Mouse (Mus musculus): ENCODE measurements at regions not wholly inside any gene's neighbourhood (a gene's known extent, or its start where the extent isn't known, plus 50 kb on each side); places are given as distances from the start of the nearest gene placed in this dataset.

DNA sequence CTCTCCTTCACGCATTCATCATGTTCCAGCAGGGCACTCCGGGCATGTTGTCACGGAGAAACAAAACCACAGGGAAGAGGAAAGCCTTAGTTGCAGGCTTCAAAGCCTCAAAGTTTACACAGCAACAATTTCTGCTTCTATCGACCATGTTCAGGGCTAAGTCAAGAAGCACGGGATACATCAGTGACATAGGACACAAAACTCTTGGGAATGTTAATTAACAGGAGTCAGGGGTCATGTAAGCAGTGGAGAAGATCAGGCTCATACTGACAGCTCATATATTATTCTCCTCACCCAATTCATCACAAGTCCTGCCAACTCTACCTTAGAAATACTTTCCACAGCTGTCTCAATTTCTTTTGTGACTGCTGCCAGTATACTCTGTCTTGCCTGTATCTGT, 133.0 kb upstream of the Btbd3 start:
- Histone ChIP-seq H3K36me3 (ENCODE audit: control insufficient read depth, insufficient read depth, low read length) (no peaks in the 10 kb centered on the region), H3K4me3 (ENCODE audit: extremely low read depth, insufficient read depth, insufficient read length) (no peak overlapping the region), H3K27ac (ENCODE audit: insufficient read depth, low read length) (no peak overlapping the region), H3K27me3 (ENCODE audit: control insufficient read depth, insufficient read depth, low read length) (no peaks in the 10 kb centered on the region), H3K4me1 (ENCODE audit: control insufficient read depth, insufficient read depth, insufficient read length) (no peaks in the 10 kb centered on the region)
- WGBS: 90% methylated on average over 5 of the region's 5 CpGs
- no peak for DNase-seq (ENCODE audit: low read depth in 1 of 2, low spot score in 2 of 2)
- TF ChIP-seq CTCF (IDR thresholded peaks at IDR 0.05; ENCODE audit: extremely low read depth, insufficient read depth, insufficient read length, insufficient replicate concordance): no peak
- no peak for TF ChIP-seq POLR2A (IDR thresholded peaks at IDR 0.05; ENCODE audit: low read depth, low read length)

DNA sequence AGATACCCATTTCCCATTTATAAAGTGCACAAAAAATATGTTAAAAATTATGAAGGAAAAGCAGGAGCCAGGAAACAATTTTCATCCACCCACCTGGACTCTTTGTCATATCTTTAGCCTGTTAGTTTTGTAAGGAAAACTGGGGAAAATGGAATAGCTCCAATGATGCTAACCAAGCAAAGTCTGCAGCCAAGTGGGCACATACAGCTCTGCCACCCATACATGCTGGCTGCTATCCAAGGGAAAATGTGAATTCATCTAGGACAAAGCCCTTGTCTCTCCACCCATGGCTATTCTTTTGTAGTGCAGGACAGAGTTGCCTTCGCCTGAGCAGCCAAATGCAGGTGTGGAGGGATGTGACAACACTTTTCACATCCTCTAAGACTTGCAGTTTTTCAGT, 135.5 kb upstream of the Btbd3 start:
- TF ChIP-seq CTCF (IDR thresholded peaks at IDR 0.05; ENCODE audit: extremely low read depth, insufficient read depth, insufficient read length, insufficient replicate concordance): no peak
- no peak for TF ChIP-seq POLR2A (IDR thresholded peaks at IDR 0.05; ENCODE audit: low read depth, low read length)

DNA sequence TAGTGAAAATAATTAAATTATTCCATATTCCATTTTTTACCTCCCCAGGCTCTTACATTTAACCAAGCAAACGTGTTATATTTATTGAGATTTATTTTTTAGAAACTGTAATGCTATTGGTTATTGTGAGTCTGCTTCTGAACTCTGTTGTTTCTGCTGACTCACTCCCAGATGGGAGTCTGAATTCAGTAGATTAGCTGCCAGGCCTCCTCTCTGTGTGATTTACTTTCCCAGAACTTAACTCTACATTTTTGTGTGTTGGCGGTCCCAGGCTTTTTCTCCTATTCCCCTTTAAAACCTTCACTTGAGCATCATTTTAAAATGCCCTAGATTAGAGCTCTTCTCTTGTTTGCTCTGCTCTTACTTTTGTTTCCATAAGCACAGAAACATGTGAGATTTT, 136.2 kb upstream of the Btbd3 start:
- no peaks in the 10 kb centered on the region for H3K27me3 ChIP-seq (ENCODE audit: control insufficient read depth, insufficient read depth, low read length)
- 65% methylated on average over 2 of the region's 2 CpGs for WGBS
- no peak overlapping the region for H3K4me3 ChIP-seq (ENCODE audit: extremely low read depth, insufficient read depth, insufficient read length)
- no peaks in the 10 kb centered on the region for H3K36me3 ChIP-seq (ENCODE audit: control insufficient read depth, insufficient read depth, low read length)
- no peak for DNase-seq (ENCODE audit: low read depth in 1 of 2, low spot score in 2 of 2)
- TF ChIP-seq CTCF (IDR thresholded peaks at IDR 0.05; ENCODE audit: extremely low read depth, insufficient read depth, insufficient read length, insufficient replicate concordance): no peak
- no peak for TF ChIP-seq POLR2A (IDR thresholded peaks at IDR 0.05; ENCODE audit: low read depth, low read length)
- no peak overlapping the region for H3K27ac ChIP-seq (ENCODE audit: insufficient read depth, low read length)
- no peaks in the 10 kb centered on the region for H3K4me1 ChIP-seq (ENCODE audit: control insufficient read depth, insufficient read depth, insufficient read length)

More for the DNA sequence above, 135.5 kb upstream of the Btbd3 start:
- Histone ChIP-seq H3K27ac (ENCODE audit: insufficient read depth, low read length) (no peak overlapping the region), H3K36me3 (ENCODE audit: control insufficient read depth, insufficient read depth, low read length) (no peaks in the 10 kb centered on the region), H3K27me3 (ENCODE audit: control insufficient read depth, insufficient read depth, low read length) (no peaks in the 10 kb centered on the region), H3K4me3 (ENCODE audit: extremely low read depth, insufficient read depth, insufficient read length) (no peak overlapping the region), H3K4me1 (ENCODE audit: control insufficient read depth, insufficient read depth, insufficient read length) (no peaks in the 10 kb centered on the region)
- WGBS: 79% methylated on average over 1 of the region's 1 CpGs
- no peak for DNase-seq (ENCODE audit: low read depth in 1 of 2, low spot score in 2 of 2)

DNA sequence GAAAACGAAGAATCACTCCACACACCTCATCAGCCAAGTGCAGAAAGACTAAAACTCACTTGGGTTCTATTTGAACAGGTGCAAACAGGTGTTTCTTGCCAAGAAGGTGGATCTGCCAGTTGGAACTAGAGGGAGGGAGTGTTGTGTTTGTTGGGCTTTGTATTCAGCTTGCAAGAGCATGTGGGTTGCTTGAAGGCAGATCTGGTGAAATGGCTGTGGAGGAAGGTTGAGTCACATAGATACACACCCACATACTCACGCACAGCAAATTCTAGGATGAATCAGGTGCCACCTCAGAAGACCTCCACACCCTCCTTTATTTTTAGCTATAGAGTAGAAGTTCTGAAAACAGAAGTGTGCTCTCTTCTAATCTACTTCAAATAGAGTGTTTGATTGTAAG, 156.6 kb upstream of the Btbd3 start:
- no peak for DNase-seq (ENCODE audit: low read depth in 1 of 2, low spot score in 2 of 2)
- 69% methylated on average over 2 of the region's 2 CpGs for WGBS
- H3K36me3 ChIP-seq (ENCODE audit: control insufficient read depth, insufficient read depth, low read length): no peaks in the 10 kb centered on the region
- H3K4me1 ChIP-seq (ENCODE audit: control insufficient read depth, insufficient read depth, insufficient read length): no peaks in the 10 kb centered on the region
- no peaks in the 10 kb centered on the region for H3K27me3 ChIP-seq (ENCODE audit: control insufficient read depth, insufficient read depth, low read length)
- H3K4me3 ChIP-seq (ENCODE audit: extremely low read depth, insufficient read depth, insufficient read length): no peak overlapping the region
- TF ChIP-seq CTCF (IDR thresholded peaks at IDR 0.05; ENCODE audit: extremely low read depth, insufficient read depth, insufficient read length, insufficient replicate concordance) (no peak), POLR2A (IDR thresholded peaks at IDR 0.05; ENCODE audit: low read depth, low read length) (no peak)
- H3K27ac ChIP-seq (ENCODE audit: insufficient read depth, low read length): no peak overlapping the region

DNA sequence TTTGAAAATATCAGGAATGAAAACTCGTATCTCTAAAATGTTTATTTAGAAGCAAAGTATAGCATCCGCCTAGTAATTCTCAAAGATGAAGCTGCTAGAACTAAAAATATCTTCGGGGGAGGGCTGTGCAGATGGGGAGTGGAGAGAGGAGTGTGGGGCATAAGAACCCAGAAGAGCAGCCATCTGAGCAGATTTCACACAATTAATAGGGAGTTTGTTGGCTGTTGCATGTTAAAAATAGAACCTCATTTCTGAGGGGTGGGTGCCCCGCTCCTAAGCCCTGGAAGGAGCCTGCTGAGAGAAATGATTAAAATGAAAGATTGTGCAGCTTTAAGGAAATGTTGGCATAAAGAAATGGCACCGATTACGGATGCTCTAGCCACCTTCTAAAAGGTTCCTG, 171.0 kb upstream of the Btbd3 start:
- H3K27ac ChIP-seq (ENCODE audit: insufficient read depth, low read length): no peak overlapping the region
- DNase-seq (ENCODE audit: low read depth in 1 of 2, low spot score in 2 of 2): no peak
- no peaks in the 10 kb centered on the region for H3K36me3 ChIP-seq (ENCODE audit: control insufficient read depth, insufficient read depth, low read length)
- H3K27me3 ChIP-seq (ENCODE audit: control insufficient read depth, insufficient read depth, low read length): no peaks in the 10 kb centered on the region
- no peak overlapping the region for H3K4me3 ChIP-seq (ENCODE audit: extremely low read depth, insufficient read depth, insufficient read length)
- no peak for TF ChIP-seq POLR2A (IDR thresholded peaks at IDR 0.05; ENCODE audit: low read depth, low read length)
- no peak for TF ChIP-seq CTCF (IDR thresholded peaks at IDR 0.05; ENCODE audit: extremely low read depth, insufficient read depth, insufficient read length, insufficient replicate concordance)
- no peaks in the 10 kb centered on the region for H3K4me1 ChIP-seq (ENCODE audit: control insufficient read depth, insufficient read depth, insufficient read length)
- WGBS: 85% methylated on average over 6 of the region's 6 CpGs

DNA sequence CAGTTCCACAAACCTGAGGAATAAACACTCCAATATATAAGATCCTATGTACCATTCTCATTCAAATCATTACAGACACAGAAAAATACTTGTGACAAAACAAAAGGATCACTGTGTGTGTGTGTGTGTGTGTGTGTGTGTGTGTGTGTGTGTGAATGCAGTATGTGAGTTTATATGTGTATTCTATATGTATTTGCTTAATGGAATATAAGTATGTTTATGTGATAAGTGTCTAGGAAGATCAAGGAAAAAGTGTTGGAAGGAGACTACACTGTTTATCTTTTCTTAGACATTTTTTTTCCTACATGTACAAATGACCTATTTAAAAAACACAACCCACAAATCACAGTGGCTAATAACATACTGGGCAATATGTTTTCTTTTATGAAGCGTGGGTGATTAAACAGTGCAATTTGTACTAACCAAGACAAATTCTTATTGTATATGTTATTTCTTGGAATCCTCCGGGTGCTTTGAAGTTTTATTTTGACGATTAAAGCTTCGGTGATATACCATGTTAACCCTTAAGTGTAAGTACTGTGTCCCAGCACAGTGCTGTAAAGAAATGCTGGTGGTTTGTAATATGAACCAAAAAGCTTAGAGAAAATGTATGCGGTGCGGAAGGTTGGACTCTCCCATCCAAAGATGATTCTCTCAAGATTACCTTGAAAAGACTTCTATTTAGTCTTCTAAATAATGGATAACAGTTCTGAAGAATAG, 171.6 kb upstream of the Btbd3 start:
- Histone ChIP-seq H3K36me3 (ENCODE audit: control insufficient read depth, insufficient read depth, low read length) (no peaks in the 10 kb centered on the region), H3K4me1 (ENCODE audit: control insufficient read depth, insufficient read depth, insufficient read length) (no peaks in the 10 kb centered on the region), H3K27ac (ENCODE audit: insufficient read depth, low read length) (no peak overlapping the region), H3K4me3 (ENCODE audit: extremely low read depth, insufficient read depth, insufficient read length) (no peak overlapping the region), H3K27me3 (ENCODE audit: control insufficient read depth, insufficient read depth, low read length) (no peaks in the 10 kb centered on the region)
- TF ChIP-seq CTCF (IDR thresholded peaks at IDR 0.05; ENCODE audit: extremely low read depth, insufficient read depth, insufficient read length, insufficient replicate concordance) (no peak), POLR2A (IDR thresholded peaks at IDR 0.05; ENCODE audit: low read depth, low read length) (no peak)
- no peak for DNase-seq (ENCODE audit: low read depth in 1 of 2, low spot score in 2 of 2)
- WGBS: 90% methylated on average over 6 of the region's 6 CpGs

DNA sequence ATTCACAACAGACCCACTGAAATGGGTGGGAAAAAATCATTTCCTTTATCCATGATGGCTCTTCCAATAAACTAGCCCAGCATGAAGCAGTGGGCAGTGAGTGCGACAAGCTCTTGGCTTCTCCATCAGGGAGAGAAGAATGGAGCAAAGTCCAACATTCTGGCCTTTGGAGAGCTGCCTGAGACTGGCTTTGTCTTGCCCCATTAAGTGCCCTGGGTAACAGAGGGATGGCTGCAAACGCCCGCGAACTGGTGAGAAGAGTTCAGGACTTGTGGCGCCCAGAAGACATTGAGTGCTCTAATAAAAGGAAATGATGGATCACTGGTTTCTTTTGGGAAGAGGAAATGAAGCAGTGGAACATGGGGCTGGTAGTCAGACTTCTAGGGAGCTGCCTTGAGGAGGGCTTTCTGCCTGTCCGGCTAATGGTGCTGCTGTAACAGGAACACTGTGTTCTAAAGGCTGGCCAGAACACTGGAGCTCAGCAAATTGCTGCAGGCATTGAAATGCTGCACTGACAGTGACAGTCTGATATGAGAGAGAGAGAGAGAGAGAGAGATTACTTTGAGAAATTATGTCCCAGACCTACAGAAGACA, 182.2 kb upstream of the Btbd3 start:
- H3K27ac ChIP-seq (ENCODE audit: insufficient read depth, low read length): no peak overlapping the region
- TF ChIP-seq CTCF (IDR thresholded peaks at IDR 0.05; ENCODE audit: extremely low read depth, insufficient read depth, insufficient read length, insufficient replicate concordance) (no peak), POLR2A (IDR thresholded peaks at IDR 0.05; ENCODE audit: low read depth, low read length) (no peak)
- no peaks in the 10 kb centered on the region for H3K4me1 ChIP-seq (ENCODE audit: control insufficient read depth, insufficient read depth, insufficient read length)
- H3K4me3 ChIP-seq (ENCODE audit: extremely low read depth, insufficient read depth, insufficient read length): no peak overlapping the region
- no peaks in the 10 kb centered on the region for H3K27me3 ChIP-seq (ENCODE audit: control insufficient read depth, insufficient read depth, low read length)
- DNase-seq (ENCODE audit: low read depth in 1 of 2, low spot score in 2 of 2): no peak
- H3K36me3 ChIP-seq (ENCODE audit: control insufficient read depth, insufficient read depth, low read length): no peaks in the 10 kb centered on the region
- 92% methylated on average over 6 of the region's 6 CpGs for whole genome bisulfite sequencing
